Mouse (Mus musculus) forelimb bud, embryonic 11.5 days (tissue): Measurements from ENCODE around the gene Ass1.
"Not testable (repeated sequence)": the region's sequence is repeated elsewhere in the genome, so short reads cannot be mapped to it uniquely, and the experiment has no call there.

ENCODE experiments used
- DNase-seq: peaks from one replicate; pipeline ENCODE4 v3.0.0-alpha.2; 2012; ENCODE audit warnings: low read depth, low spot score

The Ass1 gene

DNA sequence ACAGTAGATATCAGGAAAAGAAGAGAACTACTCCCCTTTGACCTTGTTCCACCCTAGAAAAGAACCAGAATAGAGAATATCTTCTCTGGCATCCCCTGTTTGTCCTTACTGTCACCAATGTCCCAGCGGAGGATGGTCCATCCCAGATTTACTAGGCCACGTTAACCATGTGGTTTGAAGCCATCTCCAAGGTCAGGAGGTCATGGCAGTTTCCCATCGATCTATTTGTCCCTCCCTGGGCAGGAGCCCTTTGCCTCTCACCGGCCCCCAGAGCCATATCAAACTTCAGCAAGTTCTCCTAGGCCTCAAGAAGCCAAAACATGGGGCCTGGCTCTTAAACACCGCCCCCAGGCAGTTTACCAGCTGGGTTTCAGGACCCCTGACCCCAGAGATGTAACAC is 60.2 kb downstream of the Ass1 start:
- no peak for DNase-seq

- no peak for DNase-seq
Measured at GRCm38 (mm10) chr2:31537054-31537453, 67.0 kb downstream of the Ass1 start.

GRCm38 (mm10) chr2:31538745-31539144 is 68.7 kb downstream of the Ass1 start:
- no peak for DNase-seq

DNA sequence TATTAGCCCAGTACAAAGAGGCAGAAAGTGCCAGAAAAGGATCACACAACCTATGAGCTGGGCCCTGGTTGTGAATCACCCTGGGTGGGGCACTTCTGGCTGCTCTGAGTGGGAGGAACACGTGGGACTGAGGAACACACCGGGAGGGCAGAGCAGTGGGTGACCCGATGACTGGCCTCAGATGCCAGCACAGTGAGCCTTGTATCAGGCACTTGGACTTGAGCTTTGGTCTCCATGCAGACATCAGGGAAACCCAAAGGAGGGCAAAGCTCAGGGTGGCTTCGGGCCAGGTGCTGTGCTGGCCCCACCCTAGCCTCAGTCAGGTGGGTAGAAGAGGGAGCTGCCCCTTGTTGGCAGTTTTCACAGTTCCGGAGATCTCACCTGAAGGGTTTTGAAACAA is 71.6 kb downstream of the Ass1 start:
- DNase-seq = no peak

DNA sequence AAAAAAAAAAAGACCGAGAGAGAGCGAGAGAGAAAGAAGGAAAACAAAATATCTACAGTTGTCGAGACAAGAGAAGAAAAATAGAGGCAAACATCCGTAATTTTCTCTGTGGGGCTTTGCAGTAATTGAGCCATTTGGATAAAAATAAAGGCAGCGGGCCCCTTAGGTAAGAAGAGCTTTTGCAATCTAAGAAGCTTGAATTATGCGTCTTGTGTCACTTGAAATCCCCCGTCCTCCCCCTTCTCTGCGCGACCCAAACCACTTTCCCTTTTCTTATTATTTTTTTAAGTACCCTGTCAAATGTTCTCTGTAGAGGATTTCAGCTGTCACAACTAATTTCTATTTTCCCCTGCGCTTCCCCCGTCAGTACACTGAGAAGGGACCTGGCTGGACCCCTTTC is 77.7 kb downstream of the Ass1 start:
- DNase-seq = no peak

- DNase-seq = peak; percentile 12
Measured at GRCm38 (mm10) chr2:31550503-31550902, 80.5 kb downstream of the Ass1 start.

GRCm38 (mm10) chr2:31551351-31551750 is 81.3 kb downstream of the Ass1 start:
- not testable (repeated sequence) for DNase-seq

DNA sequence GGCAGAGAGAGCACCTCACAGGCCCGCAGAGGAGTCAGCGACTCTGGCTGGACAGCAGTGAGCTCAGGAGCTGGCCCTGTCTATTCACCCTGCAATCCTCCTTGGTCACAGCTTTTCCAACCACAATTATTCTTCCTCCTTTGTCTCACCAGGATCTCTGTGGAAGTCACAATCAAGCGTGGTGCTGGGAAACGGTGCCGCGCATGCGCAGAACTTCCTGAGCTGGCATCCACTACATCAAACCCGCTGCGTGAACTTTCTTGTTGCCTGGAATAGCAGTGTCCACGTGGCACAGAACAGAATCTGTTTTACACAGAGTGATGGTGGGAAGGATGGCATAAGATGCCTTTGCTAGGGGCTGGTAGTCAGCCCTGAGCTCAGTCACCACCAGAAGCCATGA is 82.0 kb downstream of the Ass1 start:
- no peak for DNase-seq

DNA sequence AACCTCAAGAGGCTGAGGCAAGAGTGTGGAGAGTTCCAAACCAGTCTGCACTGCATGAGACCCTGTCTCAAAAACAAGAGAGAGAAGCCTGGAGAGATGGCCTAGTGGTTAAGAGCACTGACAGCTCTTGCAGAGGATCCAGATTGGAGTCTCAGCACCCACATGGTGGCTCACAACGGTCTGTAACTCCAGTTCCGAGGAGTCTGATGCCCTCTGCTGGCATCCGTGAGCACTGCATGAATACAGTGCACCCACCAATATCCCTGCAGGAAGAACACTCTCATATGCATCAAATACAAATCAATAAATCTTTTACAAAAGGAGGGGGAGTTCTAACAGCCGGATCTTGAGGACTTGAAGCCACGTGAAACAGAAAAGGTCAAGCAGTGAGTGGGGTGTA is 84.6 kb downstream of the Ass1 start:
- no peak for DNase-seq
